Mouse (Mus musculus) erythroblast, embryonic 14.5 days (primary cell): ENCODE measurements around the gene Cgas. TPM values are rescaled to one million over a fixed set of nuclear protein-coding genes. Genes with fewer than 3 reads are reported as not detected.

ENCODE experiments used
- H3K27me3 ChIP-seq: 2 replicates; pipeline ENCODE4 v1.6.1; 2012; ENCODE audit warnings: inconsistent platforms; ENCODE audit not compliant: control insufficient read depth
- H3K36me3 ChIP-seq: 2 replicates; pipeline ENCODE4 v1.6.1; 2012; ENCODE audit warnings: mild to moderate bottlenecking, inconsistent platforms; ENCODE audit not compliant: control insufficient read depth
- H3K4me1 ChIP-seq: 2 replicates; pipeline ENCODE4 v1.6.1; 2012; ENCODE audit warnings: inconsistent platforms; ENCODE audit not compliant: control insufficient read depth
- H3K4me3 ChIP-seq: replicated peaks from 2 replicates; pipeline ENCODE3; 2012; ENCODE audit warnings: moderate library complexity, mild to moderate bottlenecking, inconsistent platforms
- H3K9me3 ChIP-seq: 2 replicates; pipeline ENCODE4 v1.6.1; 2012; ENCODE audit warnings: low read length, inconsistent platforms, mixed read lengths; ENCODE audit not compliant: control insufficient read depth
- GATA1 ChIP-seq: IDR thresholded peaks from 2 replicates; pipeline ENCODE4 v1.6.1; 2012; ENCODE audit warnings: low read length, inconsistent platforms, mixed read lengths
- TAL1 ChIP-seq: IDR thresholded peaks from 3 replicates; pipeline ENCODE4 v1.6.1; 2012; ENCODE audit warnings: low read length, inconsistent platforms, mixed read lengths
- polyA plus RNA-seq: library from polyadenylated mRNA; stranded (reverse); fragments of >175 nt; gene quantifications from 2 replicates; pipeline ENCODE4 v1.2.3, GENCODE M21; 2012

Gene Cgas
- polyA plus RNA-seq, 1 experiment = 0.05 TPM

- H3K4me3 ChIP-seq = no peak overlapping the region
- H3K4me1 ChIP-seq = peaks cover 6% of the 10 kb centered on the region
- no peak for TF ChIP-seq TAL1
- no peak for TF ChIP-seq GATA1
- H3K9me3 ChIP-seq = no peaks in the 10 kb centered on the region
- H3K36me3 ChIP-seq = no peaks in the 10 kb centered on the region
- H3K27me3 ChIP-seq = no peaks in the 10 kb centered on the region; the same call in 1 of the 2 replicates
Measured at GRCm38 (mm10) chr9:78428870-78429432, 14.1 kb downstream of the Cgas start.

GRCm38 (mm10) chr9:78428185-78428584 lies 14.9 kb downstream of the Cgas start:
- Histone ChIP-seq H3K9me3 (no peaks in the 10 kb centered on the region), H3K27me3 (no peaks in the 10 kb centered on the region; the same call in 1 of the 2 replicates), H3K36me3 (no peaks in the 10 kb centered on the region), H3K4me3 (no peak overlapping the region), H3K4me1 (peaks cover 6% of the 10 kb centered on the region)
- TF ChIP-seq TAL1 (no peak), GATA1 (no peak)

DNA sequence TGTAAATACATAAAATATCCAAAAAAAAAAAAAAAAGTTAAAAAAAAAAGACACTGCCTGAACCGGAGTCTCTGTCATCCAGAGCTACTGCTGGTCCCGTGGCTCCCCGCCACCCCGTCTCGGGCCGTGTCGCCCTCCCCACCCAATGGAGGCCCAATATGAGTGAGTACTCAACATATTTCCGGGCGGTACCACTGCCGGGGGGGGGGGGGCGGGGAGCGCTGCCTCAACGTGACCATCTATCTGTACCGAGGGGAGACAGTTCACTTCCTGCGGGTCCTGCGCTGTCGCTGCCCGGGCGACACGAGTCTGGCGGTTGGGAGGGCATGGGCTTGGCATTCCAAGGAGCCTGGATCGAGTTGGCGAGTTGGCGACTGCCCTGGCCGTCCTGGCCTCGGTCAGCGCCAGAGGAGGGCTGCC lies 15.7 kb downstream of the Cgas start:
- Histone ChIP-seq H3K27me3 (no peaks in the 10 kb centered on the region; the same call in 1 of the 2 replicates), H3K9me3 (no peaks in the 10 kb centered on the region), H3K36me3 (no peaks in the 10 kb centered on the region), H3K4me1 (peaks cover 6% of the 10 kb centered on the region), H3K4me3 (peak overlapping the region; percentile 50)
- TF ChIP-seq GATA1 (no peak), TAL1 (no peak)

GRCm38 (mm10) chr9:78401596-78401995 lies 41.4 kb downstream of the Cgas start:
- TF ChIP-seq GATA1 (no peak), TAL1 (no peak)
- Histone ChIP-seq H3K9me3 (no peaks in the 10 kb centered on the region), H3K36me3 (no peaks in the 10 kb centered on the region), H3K4me1 (no peaks in the 10 kb centered on the region), H3K4me3 (no peak overlapping the region), H3K27me3 (peaks cover 23% of the 10 kb centered on the region)

DNA sequence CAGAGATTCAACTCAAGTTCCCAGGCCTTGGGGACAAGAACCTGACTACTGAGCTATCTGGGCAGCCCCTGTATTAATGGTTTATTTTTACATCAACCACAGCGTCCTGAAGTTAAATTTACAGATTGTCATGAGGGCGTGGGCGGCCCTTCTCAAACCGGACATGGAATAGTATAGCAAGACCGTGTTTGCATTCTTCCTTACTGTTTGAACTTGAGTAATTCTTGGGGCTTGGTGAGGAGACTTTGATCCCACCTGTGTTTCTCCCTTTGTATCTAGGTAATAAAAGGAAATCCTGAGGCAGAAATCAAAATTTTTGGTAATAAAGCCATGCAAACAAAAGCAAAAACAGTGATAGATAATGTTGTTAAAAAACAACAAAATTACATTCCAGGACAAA lies 42.5 kb downstream of the Cgas start:
- peaks cover 4% of the 10 kb centered on the region; the same call in 1 of the 2 replicates for H3K4me1 ChIP-seq
- TF ChIP-seq TAL1 = no peak
- TF ChIP-seq GATA1 = no peak
- H3K4me3 ChIP-seq = no peak overlapping the region
- H3K36me3 ChIP-seq = no peaks in the 10 kb centered on the region
- peaks cover 7% of the 10 kb centered on the region for H3K9me3 ChIP-seq
- H3K27me3 ChIP-seq = peaks cover 34% of the 10 kb centered on the region

GRCm38 (mm10) chr9:78396517-78396916 lies 46.5 kb downstream of the Cgas start:
- peaks cover 50% of the 10 kb centered on the region for H3K27me3 ChIP-seq
- H3K4me3 ChIP-seq = no peak overlapping the region
- H3K36me3 ChIP-seq = no peaks in the 10 kb centered on the region
- peaks cover 6% of the 10 kb centered on the region; the same call in 1 of the 2 replicates for H3K4me1 ChIP-seq
- TF ChIP-seq GATA1 (no peak), TAL1 (no peak)
- peaks cover 12% of the 10 kb centered on the region for H3K9me3 ChIP-seq

GRCm38 (mm10) chr9:78395630-78396351 lies 47.2 kb downstream of the Cgas start, which contains the start of gene Ddx43:
Gene Ddx43, plus strand, starts transcription at chr9:78395777.
- H3K36me3 ChIP-seq = no peaks in the 10 kb centered on the region
- no peak within 1 kb of the TSS for H3K4me3 ChIP-seq
- TF ChIP-seq GATA1 (no peak), TAL1 (no peak)
- H3K27me3 ChIP-seq = peaks cover 50% of the 10 kb centered on the region
- peaks cover 12% of the 10 kb centered on the region for H3K9me3 ChIP-seq
- peaks cover 6% of the 10 kb centered on the region; the same call in 1 of the 2 replicates for H3K4me1 ChIP-seq

- H3K36me3 ChIP-seq = no peaks in the 10 kb centered on the region
- no peak for TF ChIP-seq GATA1
- no peak for TF ChIP-seq TAL1
- no peak overlapping the region for H3K4me3 ChIP-seq
- H3K27me3 ChIP-seq = peaks cover 50% of the 10 kb centered on the region
- peaks cover 6% of the 10 kb centered on the region; the same call in 1 of the 2 replicates for H3K4me1 ChIP-seq
- peaks cover 12% of the 10 kb centered on the region for H3K9me3 ChIP-seq
Measured at GRCm38 (mm10) chr9:78395244-78395629, 47.8 kb downstream of the Cgas start.

GRCm38 (mm10) chr9:78394602-78395001 lies 48.4 kb downstream of the Cgas start:
- Histone ChIP-seq H3K36me3 (no peaks in the 10 kb centered on the region), H3K4me1 (peaks cover 6% of the 10 kb centered on the region; the same call in 1 of the 2 replicates), H3K4me3 (no peak overlapping the region), H3K27me3 (peaks cover 50% of the 10 kb centered on the region), H3K9me3 (peaks cover 12% of the 10 kb centered on the region)
- TF ChIP-seq TAL1 = no peak
- no peak for TF ChIP-seq GATA1
